Mouse (Mus musculus) gastrocnemius, adult 18-20 months (tissue): Measurements from ENCODE around the gene Tert. TPM values are rescaled to one million over a fixed set of nuclear protein-coding genes. Genes with fewer than 3 reads are reported as not detected.

Experiments
- DNase-seq: peaks from one replicate; pipeline ENCODE4 v3.0.0; 2021; ENCODE audit warnings: low spot score
- long read RNA-seq, 2 experiments: library from polyadenylated mRNA; stranded (forward); transcript quantifications; one replicate each; pipeline ENCODE4 v2.0.0; 2021
- total RNA-seq, 2 experiments: library from RNA; stranded (reverse); gene quantifications; 2 replicates each; pipeline ENCODE4 v1.2.3; 2021

Tert gene
- total RNA-seq: under 1 TPM in 1 of 2 experiments, not detected in 1; 0.07 TPM
- long read RNA-seq, experiment 1: 0 reads
- long read RNA-seq, experiment 2: 0 reads

- no peak for DNase-seq
Measured at GRCm38 (mm10) chr13:73626745-73627549, at the start of gene Tert. TSS of gene Tert (plus strand) at chr13:73626911.

DNA sequence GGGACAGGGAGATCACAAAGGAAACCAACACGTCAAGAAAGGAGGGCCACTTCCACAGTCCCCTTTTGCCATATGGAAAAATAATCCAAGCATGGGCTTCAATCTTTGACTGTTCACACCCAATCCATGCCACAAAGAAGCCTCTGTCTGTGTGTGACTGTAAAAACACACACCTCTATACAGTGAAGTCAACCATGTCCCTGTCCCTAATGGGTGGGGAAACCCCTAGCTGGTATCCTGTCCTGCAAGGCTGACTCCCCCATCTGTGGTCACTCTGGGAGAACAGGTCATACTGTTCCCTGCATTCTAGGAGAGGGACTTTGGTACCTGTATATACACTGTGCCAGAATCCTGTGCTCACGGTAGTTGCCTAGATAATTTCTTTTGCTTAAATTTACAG, 49.4 kb upstream of the Tert start:
- no peak for DNase-seq

- DNase-seq: no peak
Measured at GRCm38 (mm10) chr13:73591488-73591887, 35.2 kb upstream of the Tert start.

DNA sequence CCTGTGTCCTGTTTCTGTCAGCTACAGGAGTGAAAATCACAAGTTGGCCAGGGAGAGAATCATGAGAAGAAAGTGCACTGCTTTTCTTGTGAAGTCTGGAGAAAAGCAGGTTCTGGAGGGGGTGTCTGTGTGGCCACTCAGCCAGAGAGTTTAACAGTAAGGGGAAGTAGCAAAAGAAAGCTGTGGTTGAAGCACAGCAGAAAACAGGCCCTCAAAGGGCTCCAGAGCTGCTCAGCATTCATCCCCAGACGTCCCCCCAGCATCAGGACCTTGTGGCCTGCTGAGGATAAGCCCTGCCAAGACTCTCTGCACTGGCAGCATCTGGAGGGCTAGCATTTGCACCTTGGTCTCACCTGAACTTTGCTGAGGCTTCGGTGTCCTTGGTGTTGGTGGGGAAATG, 34.2 kb upstream of the Tert start:
- no peak for DNase-seq

DNA sequence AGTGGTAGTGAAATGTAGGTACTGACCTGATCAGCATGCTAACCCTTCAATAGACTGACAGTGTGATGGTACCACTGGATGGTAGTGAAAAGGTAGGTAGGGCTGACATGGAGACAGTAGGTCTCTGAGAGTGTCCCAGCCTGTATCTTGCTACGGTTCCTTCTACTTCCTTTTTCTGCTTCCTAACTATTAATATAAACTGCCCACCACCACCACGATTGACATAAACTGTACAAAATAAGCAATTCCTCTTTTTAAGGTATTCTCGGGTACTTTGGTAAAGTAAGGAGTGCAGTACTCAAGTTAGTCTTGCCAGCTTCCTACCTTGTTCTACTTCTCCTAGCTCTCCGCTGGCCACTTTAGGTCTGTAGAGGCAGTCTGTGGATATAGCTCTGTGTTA, 30.4 kb upstream of the Tert start:
- no peak for DNase-seq

- no peak for DNase-seq
Measured at GRCm38 (mm10) chr13:73600217-73600616, 26.5 kb upstream of the Tert start.

DNA sequence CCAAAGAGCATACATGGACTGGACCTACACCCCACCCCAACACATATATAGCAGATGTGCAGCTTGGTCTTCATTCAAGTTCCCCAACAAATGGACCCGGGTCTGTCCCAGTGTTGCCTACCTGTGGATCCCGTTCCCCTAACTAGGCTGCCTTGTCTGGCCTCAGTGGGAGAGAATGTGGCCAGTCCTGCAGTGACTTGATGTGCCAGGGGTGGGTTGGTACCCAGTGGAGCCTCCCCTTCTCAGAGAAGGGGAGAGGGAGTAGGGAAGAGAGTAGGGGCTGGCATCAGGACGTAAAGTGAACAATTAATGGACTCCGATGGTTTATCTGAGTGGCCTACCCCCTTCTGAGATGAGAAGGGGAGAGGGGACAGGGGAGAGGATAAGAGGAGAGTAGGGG, 23.7 kb upstream of the Tert start:
- DNase-seq: no peak

GRCm38 (mm10) chr13:73603522-73604155, 23.1 kb upstream of the Tert start, which contains the start of gene Clptm1l:
TSS of gene Clptm1l (plus strand) at chr13:73604006.
- peak; percentile 95 for DNase-seq

DNA sequence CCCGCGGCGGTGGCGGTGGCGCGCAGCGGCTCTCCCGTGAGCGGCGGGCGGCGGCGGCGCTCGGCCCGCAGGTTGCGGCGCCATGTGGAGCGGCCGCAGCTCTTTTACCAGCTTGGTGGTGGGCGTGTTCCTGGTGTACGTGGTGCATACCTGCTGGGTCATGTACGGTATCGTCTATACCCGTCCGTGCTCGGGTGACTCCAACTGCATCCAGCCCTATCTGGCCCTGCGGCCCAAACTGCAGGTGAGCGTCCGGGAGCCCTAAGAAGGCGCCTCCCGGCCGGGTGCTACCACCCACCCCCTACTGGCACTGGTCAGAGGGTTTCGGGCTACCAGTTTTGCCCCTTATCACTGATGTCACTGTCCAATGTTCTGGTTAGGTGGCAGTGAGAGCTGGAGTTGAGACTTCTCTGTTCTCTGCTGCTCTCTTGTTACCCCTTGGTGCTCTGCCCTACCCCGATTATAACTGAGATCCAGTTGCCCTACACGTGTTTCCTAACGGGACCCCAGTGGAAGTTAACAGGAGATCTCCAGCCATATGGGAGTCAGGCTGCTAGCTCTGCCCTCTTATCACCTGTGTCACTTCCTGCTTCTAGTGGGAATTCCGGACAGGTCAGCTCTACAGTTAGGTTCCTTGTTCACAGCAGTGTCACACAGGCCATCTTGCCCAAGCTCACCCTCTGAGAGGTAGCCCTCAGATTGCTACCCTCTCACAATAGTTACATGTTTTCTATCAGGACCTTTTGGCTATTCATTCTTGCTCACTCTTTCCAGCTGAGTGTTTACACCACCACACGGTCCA, 22.4 kb upstream of the Tert start:
- DNase-seq: no peak

DNA sequence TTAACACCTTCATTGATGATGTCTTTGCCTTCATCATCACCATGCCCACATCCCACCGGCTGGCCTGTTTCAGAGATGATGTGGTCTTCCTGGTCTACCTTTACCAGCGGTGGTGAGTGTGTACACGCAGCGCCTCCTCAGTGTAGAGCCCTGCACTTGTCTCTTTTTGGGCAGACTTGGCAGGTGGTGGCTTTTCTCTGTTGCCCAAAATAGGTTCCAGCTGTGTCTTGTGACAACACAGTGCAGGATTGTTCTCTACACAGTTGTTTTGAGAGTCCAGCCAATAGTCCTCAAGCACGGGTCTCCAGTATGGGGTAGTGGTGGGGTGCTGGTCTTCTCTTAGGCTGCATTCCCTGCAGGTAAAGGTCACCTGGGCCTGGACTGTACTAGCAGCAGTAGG, 8.3 kb upstream of the Tert start:
- no peak for DNase-seq

DNA sequence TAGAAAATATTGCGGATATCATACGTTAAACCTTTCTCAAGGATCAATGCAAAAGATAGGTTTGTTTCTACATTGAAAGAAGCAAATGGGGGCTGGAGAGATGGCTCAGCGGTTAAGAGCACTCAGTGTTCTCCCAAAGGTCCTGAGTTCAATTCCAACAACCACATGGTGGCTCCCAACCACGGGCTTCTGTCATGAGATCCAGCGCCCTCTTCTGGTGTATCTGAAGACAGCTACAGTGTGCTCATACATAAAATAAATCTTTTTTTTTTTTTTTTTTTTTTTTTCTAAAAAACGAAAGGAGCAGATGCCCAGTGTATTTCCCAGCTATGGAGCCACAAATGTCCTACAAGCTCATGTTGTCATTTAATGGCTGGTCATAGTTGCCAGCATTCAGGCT, 6.1 kb upstream of the Tert start:
- DNase-seq: no peak

- no peak for DNase-seq
Measured at GRCm38 (mm10) chr13:73626410-73626744, 334 bp upstream of the Tert start.

DNA sequence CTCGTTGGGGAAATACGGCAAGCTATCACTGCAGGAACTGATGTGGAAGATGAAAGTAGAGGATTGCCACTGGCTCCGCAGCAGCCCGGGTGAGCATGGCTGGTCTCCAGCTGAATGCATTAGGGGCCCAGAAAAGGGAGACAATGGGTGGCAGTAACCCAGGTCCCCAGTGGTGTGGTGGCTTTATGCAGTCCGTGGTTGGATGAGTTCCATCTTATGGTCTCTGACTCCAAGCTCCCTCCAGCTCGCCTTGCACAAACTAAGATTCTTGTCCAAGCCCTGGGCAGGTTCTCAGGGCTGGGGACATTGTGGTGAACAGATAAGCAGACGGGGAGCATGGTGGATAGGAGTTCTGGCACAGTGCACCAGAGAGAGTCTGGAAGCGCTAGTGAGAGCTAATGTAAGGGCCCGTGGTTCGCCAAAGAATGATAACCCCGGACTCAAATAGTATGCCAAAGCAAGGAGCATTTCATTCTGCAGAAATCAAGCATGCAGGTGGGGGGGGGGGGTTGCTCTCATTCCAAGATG, 1.9 kb downstream of the Tert start:
- no peak for DNase-seq

GRCm38 (mm10) chr13:73631837-73632236, 5.1 kb downstream of the Tert start:
- no peak for DNase-seq

DNA sequence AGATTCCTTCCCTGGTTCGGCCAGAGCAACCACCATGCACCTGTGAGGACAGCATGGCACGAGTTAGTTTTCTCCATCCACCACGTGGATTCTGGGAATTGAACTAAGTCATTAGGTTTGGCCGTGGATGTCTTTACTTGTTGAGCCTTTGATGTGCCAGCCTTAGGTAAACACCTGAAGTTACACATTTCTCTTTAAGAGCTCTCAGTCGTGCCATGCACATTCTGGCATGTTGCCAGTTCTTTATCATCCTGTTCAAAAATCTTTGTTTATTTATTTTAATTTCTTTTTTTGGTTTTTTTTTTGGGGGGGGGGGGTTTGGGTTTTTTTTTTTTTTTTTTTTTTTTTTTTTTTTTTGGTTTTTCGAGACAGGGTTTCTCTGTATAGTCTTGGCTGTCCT, 11.1 kb downstream of the Tert start:
- no peak for DNase-seq

- no peak for DNase-seq
Measured at GRCm38 (mm10) chr13:73641296-73641695, 14.6 kb downstream of the Tert start.

DNA sequence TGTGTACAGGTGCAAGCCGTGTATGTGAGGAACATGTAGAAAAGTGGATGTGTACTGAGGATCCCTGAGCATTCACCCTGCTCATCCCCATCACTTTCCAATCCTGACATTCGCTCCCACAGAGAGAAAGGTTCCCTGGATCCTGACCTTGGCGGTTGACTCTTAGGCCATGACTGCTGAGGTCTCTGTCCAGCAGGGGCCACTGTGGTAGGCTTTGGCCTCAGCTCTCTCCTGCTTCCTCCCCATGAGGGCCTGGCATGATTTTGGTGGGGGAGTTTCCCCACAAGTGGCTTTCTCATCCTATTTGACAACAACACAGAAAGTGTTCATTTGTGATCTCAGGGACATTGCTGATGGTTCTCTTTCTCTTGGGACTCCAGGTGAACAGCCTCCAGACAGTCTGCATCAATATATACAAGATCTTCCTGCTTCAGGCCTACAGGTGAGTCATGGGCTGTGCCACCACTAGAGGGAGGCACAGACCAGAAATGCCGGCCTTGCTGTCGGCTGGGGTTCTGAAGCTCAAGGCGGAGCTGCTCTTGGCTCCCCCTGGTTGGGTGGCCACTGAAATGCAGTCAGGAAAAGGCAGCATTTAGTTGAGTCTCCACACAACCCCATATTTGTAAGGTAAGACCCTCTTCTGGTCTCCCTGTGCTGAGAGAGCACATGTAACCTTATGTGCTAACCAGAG, 19.8 kb downstream of the Tert start:
- no peak for DNase-seq

- no peak for DNase-seq
Measured at GRCm38 (mm10) chr13:73653266-73653665, 26.6 kb downstream of the Tert start.

GRCm38 (mm10) chr13:73654976-73655375, 28.3 kb downstream of the Tert start:
- no peak for DNase-seq

DNA sequence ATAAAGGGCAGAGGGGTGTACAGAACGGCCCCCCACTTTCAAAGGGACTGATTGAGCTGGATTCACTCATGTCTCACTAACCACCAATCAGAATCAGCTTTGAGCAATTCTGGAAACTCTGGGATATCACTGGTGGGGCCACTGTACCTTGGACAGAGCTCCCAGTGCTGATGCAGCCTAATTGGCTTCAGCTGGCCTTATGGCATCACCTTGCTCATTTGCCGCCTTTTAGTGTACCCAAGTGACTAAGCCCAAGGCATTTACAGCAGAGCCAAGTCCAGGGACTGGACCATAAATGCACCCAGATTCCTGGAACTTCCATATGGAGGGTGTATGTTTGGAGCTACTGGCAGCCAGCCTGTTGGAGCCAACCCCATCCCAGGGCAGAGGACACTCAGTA, 32.2 kb downstream of the Tert start:
- DNase-seq: no peak

GRCm38 (mm10) chr13:73660163-73660695, 33.5 kb downstream of the Tert start:
- DNase-seq: no peak
